ENCODE assay signal across 28 mouse cellular contexts in the genomic region with DNA sequence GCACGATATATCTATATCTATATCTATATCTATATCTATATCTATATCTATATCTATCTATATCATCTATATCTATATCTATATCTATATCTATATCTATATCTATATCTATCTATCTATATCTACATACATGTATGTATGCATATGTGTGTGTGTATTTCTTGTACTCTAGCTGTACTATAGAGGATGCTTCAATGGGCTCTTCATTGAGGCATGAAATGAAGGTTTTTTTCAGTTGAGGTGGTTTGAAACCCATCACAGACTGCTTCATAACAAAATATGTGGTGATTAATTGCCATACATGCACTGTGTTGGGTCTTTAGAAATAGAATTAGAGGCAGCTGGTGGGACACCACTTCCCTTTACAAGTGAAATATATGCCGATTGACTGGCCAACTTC.
"Had no signal": no experiment of that assay in that cellular context is flagged by ENCODE, and none has a peak within 500 bp of the region (broad histone marks: within the 10 kb centered on the region; RNA-seq: fewer than 3 reads in every experiment).

No protein-coding gene starts in this region.

- H3K4me1 ChIP-seq: heart, embryonic 13.5 days; heart, embryonic 15.5 days; hindbrain, embryonic 13.5 days; kidney, embryonic 15.5 days; limb, embryonic 10.5 days; limb, embryonic 12.5 days; liver, embryonic 13.5 days; liver, embryonic 15.5 days had no signal

- H3K9ac ChIP-seq: heart, embryonic 13.5 days; heart, embryonic 15.5 days; hindbrain, embryonic 13.5 days; hindbrain, embryonic 15.5 days; kidney, embryonic 15.5 days; limb, embryonic 12.5 days; liver, embryonic 13.5 days; liver, embryonic 15.5 days had no signal

- H3K4me3 ChIP-seq: heart, adult 2 months; heart, embryonic 13.5 days; heart, embryonic 15.5 days; hindbrain, embryonic 13.5 days; hindbrain, embryonic 15.5 days; kidney, embryonic 15.5 days; layer of hippocampus, adult 2 months; left cerebral cortex, adult 2 months; limb, embryonic 10.5 days; limb, embryonic 12.5 days; liver, embryonic 13.5 days; liver, embryonic 15.5 days had no signal

- H3K4me2 ChIP-seq: heart, embryonic 11.5 days; heart, embryonic 13.5 days; heart, embryonic 15.5 days; hindbrain, embryonic 13.5 days; hindbrain, embryonic 15.5 days; kidney, embryonic 15.5 days; limb, embryonic 12.5 days; liver, embryonic 11.5 days; liver, embryonic 13.5 days; liver, embryonic 15.5 days had no signal

- ATAC-seq: intestine, embryonic 16.5 days had no signal

- H3K9me3 ChIP-seq: heart, embryonic 13.5 days; heart, embryonic 15.5 days; hindbrain, embryonic 13.5 days; hindbrain, embryonic 15.5 days; kidney, embryonic 15.5 days; limb, embryonic 10.5 days; limb, embryonic 12.5 days; liver, embryonic 13.5 days; liver, embryonic 15.5 days had no signal

- DNase-seq: gastrocnemius, postnatal 14 days; gastrocnemius, postnatal 36 days; heart, adult 11 months; heart, adult 2 months; heart, postnatal 14 days; heart, postnatal 36 days; kidney, adult 11 months; kidney, adult 2 months; kidney, adult 9 months; kidney, postnatal 14 days; kidney, postnatal 36 days; liver; liver, embryonic 13.5 days had no signal

- H3K36me3 ChIP-seq: heart, embryonic 13.5 days; heart, embryonic 15.5 days; hindbrain, embryonic 13.5 days; hindbrain, embryonic 15.5 days; kidney, embryonic 15.5 days; limb, embryonic 10.5 days; limb, embryonic 12.5 days; liver, embryonic 13.5 days; liver, embryonic 15.5 days had no signal

- H3K27ac ChIP-seq: heart, adult 2 months; heart, embryonic 13.5 days; heart, embryonic 15.5 days; hindbrain, embryonic 13.5 days; hindbrain, embryonic 15.5 days; hindbrain, postnatal 0 days; kidney, embryonic 15.5 days; kidney, postnatal 0 days; layer of hippocampus, adult 2 months; left cerebral cortex, adult 2 months; limb, embryonic 10.5 days; limb, embryonic 12.5 days; liver, embryonic 13.5 days; liver, embryonic 15.5 days had no signal

- H3K27me3 ChIP-seq: heart, embryonic 13.5 days; heart, embryonic 15.5 days; hindbrain, embryonic 13.5 days; hindbrain, embryonic 15.5 days; kidney, embryonic 15.5 days; limb, embryonic 12.5 days; liver, embryonic 13.5 days; liver, embryonic 15.5 days had no signal
